Mouse (Mus musculus) ES-Bruce4 (cell line): Measurements from ENCODE around the gene Gm26620. TPM values are rescaled to one million over a fixed set of nuclear protein-coding genes. Genes with fewer than 3 reads are reported as not detected.

ENCODE experiments used
- H3K27ac ChIP-seq: 2 replicates; pipeline ENCODE4 v1.5.1; 2012; ENCODE audit warnings: low read length, inconsistent platforms; ENCODE audit not compliant: insufficient read depth
- H3K27me3 ChIP-seq: 2 replicates; pipeline ENCODE4 v1.6.1; 2012; ENCODE audit warnings: mild to moderate bottlenecking, low read length, inconsistent platforms; ENCODE audit not compliant: control insufficient read depth, poor library complexity, insufficient read depth, severe bottlenecking
- H3K36me3 ChIP-seq: 2 replicates; pipeline ENCODE4 v1.6.1; 2012; ENCODE audit warnings: inconsistent platforms, mild to moderate bottlenecking, low read length, moderate library complexity; ENCODE audit not compliant: control insufficient read depth, poor library complexity, insufficient read depth, severe bottlenecking
- H3K4me1 ChIP-seq: one replicate; pipeline ENCODE4 v1.8.1; 2011; ENCODE audit warnings: low read length; ENCODE audit not compliant: control insufficient read depth, insufficient read depth
- H3K4me3 ChIP-seq: 2 replicates; pipeline ENCODE4 v1.5.1; 2011; ENCODE audit warnings: low read depth, mild to moderate bottlenecking, low read length
- H3K9ac ChIP-seq: 2 replicates; pipeline ENCODE4 v1.6.1; 2012; ENCODE audit warnings: low read depth, mild to moderate bottlenecking, inconsistent platforms; ENCODE audit not compliant: poor library complexity, severe bottlenecking
- H3K9me3 ChIP-seq: replicated peaks from 2 replicates; pipeline ENCODE4 v1.6.1; 2012; ENCODE audit warnings: mild to moderate bottlenecking, low read length, inconsistent platforms; ENCODE audit not compliant: control insufficient read depth, poor library complexity, insufficient read depth, severe bottlenecking
- CTCF ChIP-seq: IDR thresholded peaks from one replicate; pipeline ENCODE4 v1.8.1; 2011; ENCODE audit warnings: low read depth, low read length
- EP300 ChIP-seq: IDR thresholded peaks from 2 replicates; pipeline ENCODE4 v1.6.1; 2011; ENCODE audit warnings: low read depth, low read length; ENCODE audit not compliant: insufficient read depth
- POLR2A ChIP-seq: IDR thresholded peaks from one replicate; pipeline ENCODE4 v1.8.1; 2011; ENCODE audit warnings: low read length; ENCODE audit not compliant: insufficient read depth
- polyA plus RNA-seq: library from polyadenylated mRNA; stranded (reverse); fragments of >200 nt; gene quantifications from 2 replicates; pipeline ENCODE4 v1.2.4, GENCODE M21; 2011; ENCODE audit warnings: low read depth; ENCODE audit not compliant: missing spikeins, insufficient read depth, insufficient read length

Gene Gm26620
- polyA plus RNA-seq, 1 experiment: not detected

- H3K4me1 ChIP-seq: no peaks in the 10 kb centered on the region
- H3K27me3 ChIP-seq: no peaks in the 10 kb centered on the region
- H3K9me3 ChIP-seq: no peaks in the 10 kb centered on the region
- TF ChIP-seq CTCF (no peak), POLR2A (no peak), EP300 (no peak)
- no peak overlapping the region for H3K27ac ChIP-seq
- H3K4me3 ChIP-seq: no peak overlapping the region
- no peaks in the 10 kb centered on the region for H3K36me3 ChIP-seq
- no peak overlapping the region for H3K9ac ChIP-seq
Observed at GRCm38 (mm10) chr1:170919308-170919707, 34.4 kb downstream of the Gm26620 start.

- no peaks in the 10 kb centered on the region for H3K4me1 ChIP-seq
- H3K27me3 ChIP-seq: no peaks in the 10 kb centered on the region
- H3K9me3 ChIP-seq: no peaks in the 10 kb centered on the region
- no peak overlapping the region for H3K27ac ChIP-seq
- no peak for TF ChIP-seq CTCF
- no peak for TF ChIP-seq EP300
- no peak for TF ChIP-seq POLR2A
- H3K36me3 ChIP-seq: no peaks in the 10 kb centered on the region
- H3K9ac ChIP-seq: no peak overlapping the region
- H3K4me3 ChIP-seq: no peak overlapping the region
Observed at GRCm38 (mm10) chr1:170924485-170924884, 39.6 kb downstream of the Gm26620 start.

- H3K4me3 ChIP-seq: no peak overlapping the region
- H3K4me1 ChIP-seq: no peaks in the 10 kb centered on the region
- no peaks in the 10 kb centered on the region for H3K27me3 ChIP-seq
- no peaks in the 10 kb centered on the region for H3K9me3 ChIP-seq
- H3K36me3 ChIP-seq: no peaks in the 10 kb centered on the region
- TF ChIP-seq EP300: no peak
- TF ChIP-seq POLR2A: no peak
- TF ChIP-seq CTCF: no peak
- no peak overlapping the region for H3K27ac ChIP-seq
- no peak overlapping the region for H3K9ac ChIP-seq
Observed at GRCm38 (mm10) chr1:170926941-170927340, 42.1 kb downstream of the Gm26620 start.

GRCm38 (mm10) chr1:170927378-170927777 lies 42.5 kb downstream of the Gm26620 start, which contains the start of gene Fcrla:
TSS of gene Fcrla (minus strand) at chr1:170927583.
- Histone ChIP-seq H3K9ac (no peak within 1 kb of the TSS), H3K9me3 (no peaks in the 10 kb centered on the region), H3K27me3 (no peaks in the 10 kb centered on the region), H3K4me1 (no peaks in the 10 kb centered on the region), H3K36me3 (no peaks in the 10 kb centered on the region), H3K27ac (no peak within 1 kb of the TSS), H3K4me3 (no peak within 1 kb of the TSS)
- TF ChIP-seq CTCF: no peak
- TF ChIP-seq POLR2A: no peak
- TF ChIP-seq EP300: no peak

- H3K4me1 ChIP-seq: no peaks in the 10 kb centered on the region
- H3K9ac ChIP-seq: no peak overlapping the region
- H3K27ac ChIP-seq: no peak overlapping the region
- H3K9me3 ChIP-seq: no peaks in the 10 kb centered on the region
- H3K27me3 ChIP-seq: no peaks in the 10 kb centered on the region
- TF ChIP-seq EP300 (no peak), POLR2A (no peak), CTCF (no peak)
- H3K4me3 ChIP-seq: no peak overlapping the region
- no peaks in the 10 kb centered on the region for H3K36me3 ChIP-seq
Observed at GRCm38 (mm10) chr1:170928467-170928866, 43.6 kb downstream of the Gm26620 start.

- Histone ChIP-seq H3K36me3 (no peaks in the 10 kb centered on the region), H3K9ac (no peak overlapping the region), H3K27me3 (no peaks in the 10 kb centered on the region), H3K4me1 (no peaks in the 10 kb centered on the region), H3K27ac (no peak overlapping the region), H3K9me3 (no peaks in the 10 kb centered on the region), H3K4me3 (no peak overlapping the region)
- TF ChIP-seq POLR2A (no peak), CTCF (no peak), EP300 (no peak)
Observed at GRCm38 (mm10) chr1:170929245-170929644, 44.4 kb downstream of the Gm26620 start.
